Mouse (Mus musculus): ENCODE measurements around the gene Pmpcb.

GRCm38 (mm10) chr5:21718546-21718945, 18.4 kb upstream of the Pmpcb start:
- TF ChIP-seq POLR2A (IDR thresholded peaks at IDR 0.05; ENCODE audit: control insufficient read depth, extremely low read depth, insufficient read depth, low read length, poor library complexity) (no peak), CTCF (IDR thresholded peaks at IDR 0.05; ENCODE audit: borderline replicate concordance, control insufficient read depth, extremely low read depth, insufficient read depth, low read length, poor library complexity) (no peak)

Data from thymus, adult 2 months (tissue).